Mouse (Mus musculus): ENCODE data around the gene Hpdl.

DNA sequence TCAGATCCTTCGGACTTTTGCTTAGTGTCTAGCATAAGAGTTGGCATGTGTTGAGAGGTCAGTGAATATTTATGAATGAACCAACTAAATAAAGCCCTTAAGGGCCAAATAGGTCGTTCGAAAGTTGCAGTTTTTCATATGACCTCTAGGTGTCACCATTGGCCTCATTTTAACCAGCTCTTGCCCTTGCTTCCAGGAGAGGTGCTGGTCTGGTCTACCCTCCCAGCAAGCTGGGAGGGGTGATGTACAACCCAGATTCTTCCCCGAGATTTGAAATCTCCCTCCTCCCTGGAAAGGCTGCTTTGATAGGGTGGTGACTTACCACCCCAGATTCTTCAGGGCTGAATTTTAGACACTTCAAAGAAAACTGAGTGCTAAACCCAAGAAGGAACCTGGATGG is 6.3 kb upstream of the Hpdl start:
- no peak for TF ChIP-seq GATA1 (IDR thresholded peaks at IDR 0.05; ENCODE audit: low read length)
- TF ChIP-seq TAL1 (IDR thresholded peaks at IDR 0.05; ENCODE audit: low read length) = no peak
